Mouse (Mus musculus): ENCODE measurements around the gene Stx8.
A peak's percentile ranks its signal among the peaks of the same experiment; 100 is the strongest.

The Stx8 gene

GRCm38 (mm10) chr11:67983564-67983963 is 17.6 kb downstream of the Stx8 start:
- DNase-seq = no peak

GRCm38 (mm10) chr11:67991240-67991639 is 25.2 kb downstream of the Stx8 start:
- no peak for DNase-seq

- DNase-seq = no peak
Observed at GRCm38 (mm10) chr11:67995965-67996364, 30.0 kb downstream of the Stx8 start.

GRCm38 (mm10) chr11:67998905-67999304 is 32.9 kb downstream of the Stx8 start:
- no peak for DNase-seq

GRCm38 (mm10) chr11:67999629-68000028 is 33.6 kb downstream of the Stx8 start:
- DNase-seq = no peak

GRCm38 (mm10) chr11:68004191-68004590 is 38.2 kb downstream of the Stx8 start:
- DNase-seq = peak; percentile 78

GRCm38 (mm10) chr11:68006216-68006789 is 40.3 kb downstream of the Stx8 start:
- no peak for DNase-seq

GRCm38 (mm10) chr11:68007645-68008044 is 41.7 kb downstream of the Stx8 start:
- DNase-seq = no peak

- no peak for DNase-seq
Observed at GRCm38 (mm10) chr11:68009377-68009776, 43.4 kb downstream of the Stx8 start.

- DNase-seq = no peak
Observed at GRCm38 (mm10) chr11:68012207-68012606, 46.2 kb downstream of the Stx8 start.

- DNase-seq = no peak
Observed at GRCm38 (mm10) chr11:68018191-68018590, 52.2 kb downstream of the Stx8 start.

- no peak for DNase-seq
Observed at GRCm38 (mm10) chr11:68019156-68019555, 53.2 kb downstream of the Stx8 start.

GRCm38 (mm10) chr11:68021976-68022375 is 56.0 kb downstream of the Stx8 start:
- no peak for DNase-seq

GRCm38 (mm10) chr11:68022895-68023294 is 56.9 kb downstream of the Stx8 start:
- DNase-seq = no peak

GRCm38 (mm10) chr11:68023811-68024369 is 57.9 kb downstream of the Stx8 start:
- DNase-seq = no peak

GRCm38 (mm10) chr11:68026590-68026989 is 60.6 kb downstream of the Stx8 start:
- DNase-seq = no peak

GRCm38 (mm10) chr11:68029079-68029478 is 63.1 kb downstream of the Stx8 start:
- DNase-seq = no peak

GRCm38 (mm10) chr11:68029871-68030270 is 63.9 kb downstream of the Stx8 start:
- no peak for DNase-seq

- DNase-seq = no peak
Observed at GRCm38 (mm10) chr11:68030771-68031170, 64.8 kb downstream of the Stx8 start.

- no peak for DNase-seq
Observed at GRCm38 (mm10) chr11:68032448-68032847, 66.5 kb downstream of the Stx8 start.

- DNase-seq = no peak
Observed at GRCm38 (mm10) chr11:68033331-68033926, 67.4 kb downstream of the Stx8 start.

GRCm38 (mm10) chr11:68034422-68034821 is 68.4 kb downstream of the Stx8 start:
- no peak for DNase-seq

- no peak for DNase-seq
Observed at GRCm38 (mm10) chr11:68035303-68035891, 69.4 kb downstream of the Stx8 start.
